Mouse (Mus musculus) kidney, postnatal 4 days (tissue): ENCODE measurements at regions not wholly inside any gene's neighbourhood (a gene's known extent, or its start where the extent isn't known, plus 50 kb on each side); places are given as distances from the start of the nearest gene placed in this dataset.
"Not testable (repeated sequence)": the region's sequence is repeated elsewhere in the genome, so short reads cannot be mapped to it uniquely, and the experiment has no call there.

Source experiments
- DNase-seq, 2 experiments: peaks; one replicate each; pipeline ENCODE4 v3.0.0; 2021; ENCODE audit warnings: mixed read lengths in 2 of 2

GRCm38 (mm10) chr14:15880146-15880545, 368.9 kb upstream of the Ngly1 start:
- DNase-seq = no peak

DNA sequence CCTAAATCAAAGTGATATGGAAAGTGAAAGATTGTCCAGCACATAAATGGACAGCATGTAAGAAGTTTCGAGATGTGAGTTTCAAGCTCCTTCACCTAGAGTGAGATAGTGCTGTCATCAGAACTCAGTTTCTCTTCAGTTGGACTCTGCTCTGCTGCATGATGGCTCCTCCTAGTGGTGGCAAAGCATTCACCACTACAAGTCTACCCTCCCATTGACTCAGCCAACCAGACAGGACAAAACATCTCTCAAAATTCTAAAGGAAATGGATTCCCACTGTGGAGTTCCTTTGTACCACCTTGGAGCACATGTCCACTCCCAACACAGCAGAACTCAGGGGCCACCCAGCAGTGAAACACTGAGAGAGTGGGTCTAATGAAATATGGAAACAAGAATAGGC, 367.8 kb upstream of the Ngly1 start:
- DNase-seq = peak; percentile 18 to 39

- no peak for DNase-seq
Observed at GRCm38 (mm10) chr14:15884641-15885340, 364.3 kb upstream of the Ngly1 start.

DNA sequence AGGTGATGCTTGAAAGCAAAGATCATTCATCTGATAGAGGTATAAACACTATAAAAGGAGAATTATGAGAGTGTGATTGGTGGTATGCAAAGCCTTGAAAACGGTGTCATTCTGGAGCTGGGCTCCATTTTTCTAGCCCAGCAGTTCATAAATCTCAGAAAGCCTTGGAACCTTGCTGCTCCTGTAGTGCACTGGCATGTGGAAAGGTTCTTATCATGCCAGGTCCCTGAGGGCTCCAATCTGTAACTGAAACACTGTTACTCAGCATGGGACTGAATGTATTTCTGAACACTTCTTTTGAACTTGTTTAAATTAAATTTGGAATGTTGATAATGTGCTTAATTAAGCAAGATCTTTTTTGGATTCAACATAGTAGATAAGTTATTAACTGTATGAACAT, 352.0 kb upstream of the Ngly1 start:
- DNase-seq = no peak

GRCm38 (mm10) chr14:15906429-15906828, 342.7 kb upstream of the Ngly1 start:
- not testable (repeated sequence) for DNase-seq

DNA sequence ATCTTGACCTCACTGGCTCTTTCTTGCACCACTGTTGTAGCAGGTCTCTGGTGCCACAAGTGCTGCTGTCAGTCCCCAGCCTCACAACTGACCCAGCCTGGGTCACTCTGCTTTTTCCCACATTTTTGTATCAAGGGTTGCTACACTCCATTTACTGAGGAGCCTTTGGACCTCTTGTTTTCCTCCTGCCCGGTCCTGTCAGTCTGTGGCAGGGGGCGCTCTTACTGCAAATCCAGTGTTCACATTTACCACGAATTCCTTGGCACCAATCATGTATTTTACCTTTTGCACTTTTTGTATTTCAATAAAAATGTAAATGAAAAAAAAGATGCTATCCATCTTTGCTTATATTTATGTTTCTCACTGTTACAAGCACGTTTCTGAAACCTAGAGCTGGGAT, 335.9 kb upstream of the Ngly1 start:
- not testable (repeated sequence) for DNase-seq

- no peak for DNase-seq
Observed at GRCm38 (mm10) chr14:15914176-15914575, 334.9 kb upstream of the Ngly1 start.

- not testable (repeated sequence) for DNase-seq
Observed at GRCm38 (mm10) chr14:15924676-15925075, 324.4 kb upstream of the Ngly1 start.

GRCm38 (mm10) chr14:15934729-15935128, 314.4 kb upstream of the Ngly1 start:
- no peak for DNase-seq

DNA sequence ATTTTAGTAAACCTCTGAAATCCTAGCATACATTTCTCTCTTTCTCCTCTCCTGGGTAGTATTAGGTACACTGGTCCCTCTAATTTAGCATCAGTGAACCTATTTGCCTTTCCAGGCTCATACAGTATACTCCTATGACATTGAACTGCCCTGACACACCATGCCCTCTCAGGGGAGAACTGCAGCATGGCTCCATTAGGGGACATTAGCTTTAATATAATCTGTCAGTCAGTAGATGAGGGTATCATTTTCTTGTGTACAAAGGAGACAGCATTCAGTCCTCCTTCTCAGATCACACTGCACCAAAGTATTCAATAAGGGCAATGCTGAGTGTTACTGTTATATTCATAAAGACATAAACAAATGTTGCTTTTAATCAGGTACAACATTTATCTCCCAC, 278.8 kb upstream of the Ngly1 start:
- DNase-seq = no peak

- no peak for DNase-seq
Observed at GRCm38 (mm10) chr14:15970767-15971166, 278.3 kb upstream of the Ngly1 start.

DNA sequence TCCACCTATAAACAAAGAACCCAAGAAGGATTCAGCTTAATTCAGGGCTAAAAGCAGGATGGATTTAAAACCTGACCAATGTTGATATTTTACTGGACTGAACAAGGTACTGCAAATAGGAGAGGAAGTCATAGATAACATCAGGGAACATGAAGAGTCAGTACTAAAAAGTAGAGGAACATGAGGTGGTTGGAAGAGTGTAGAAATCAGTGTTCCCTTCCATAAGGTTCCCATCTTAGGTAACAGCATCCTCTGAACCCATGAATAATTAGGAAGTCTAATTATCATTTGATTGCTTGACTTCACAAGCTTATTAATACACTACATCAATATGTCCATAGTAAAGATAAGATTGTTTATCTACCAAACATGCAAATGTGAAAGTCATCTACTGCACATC, 277.8 kb upstream of the Ngly1 start:
- DNase-seq = no peak

GRCm38 (mm10) chr14:15977366-15977765, 271.7 kb upstream of the Ngly1 start:
- no peak for DNase-seq

DNA sequence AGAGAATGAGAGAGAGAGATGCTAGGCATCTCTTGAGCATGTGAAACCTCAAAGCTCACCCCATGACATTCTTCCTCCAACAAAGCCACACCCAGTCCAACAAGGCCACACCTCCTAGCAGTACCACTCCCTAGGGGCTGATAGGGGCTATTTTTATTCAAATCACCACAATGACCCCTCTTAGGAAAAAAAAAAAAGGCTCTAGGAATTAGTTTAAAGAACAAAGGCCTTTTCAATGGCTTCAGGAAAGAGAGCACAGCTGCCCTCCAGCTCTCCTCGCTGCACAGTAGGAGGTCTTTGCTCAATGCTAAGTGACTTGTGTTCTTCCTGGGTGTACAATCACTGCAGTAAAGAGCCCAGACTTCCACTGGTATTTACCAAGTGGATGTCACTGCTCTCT, 270.8 kb upstream of the Ngly1 start:
- no peak for DNase-seq

- no peak for DNase-seq
Observed at GRCm38 (mm10) chr14:16005409-16005808, 243.7 kb upstream of the Ngly1 start.

GRCm38 (mm10) chr14:16006968-16007367, 242.1 kb upstream of the Ngly1 start:
- no peak for DNase-seq

- DNase-seq = no peak
Observed at GRCm38 (mm10) chr14:16009778-16010177, 239.3 kb upstream of the Ngly1 start.

DNA sequence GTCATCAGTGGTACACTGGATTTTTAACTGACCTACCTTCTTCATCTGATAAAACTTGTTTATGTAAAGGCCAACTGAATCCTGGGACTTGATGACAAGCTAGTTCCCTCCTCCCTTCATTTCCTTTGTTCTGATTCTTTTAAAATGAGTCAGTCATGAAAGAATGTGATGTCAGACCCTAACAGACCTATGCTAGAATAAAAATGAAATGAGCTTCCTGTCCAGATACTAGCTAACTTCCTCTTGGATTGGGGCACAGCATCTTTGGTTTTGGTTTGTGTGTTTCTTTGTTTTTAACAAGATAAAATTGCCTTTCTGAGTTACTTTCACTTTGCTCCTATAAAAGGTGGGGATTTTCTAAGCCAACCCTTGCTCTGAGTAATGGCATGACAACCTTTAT, 225.2 kb upstream of the Ngly1 start:
- DNase-seq = no peak

GRCm38 (mm10) chr14:16037771-16038170, 211.3 kb upstream of the Ngly1 start:
- DNase-seq = no peak

DNA sequence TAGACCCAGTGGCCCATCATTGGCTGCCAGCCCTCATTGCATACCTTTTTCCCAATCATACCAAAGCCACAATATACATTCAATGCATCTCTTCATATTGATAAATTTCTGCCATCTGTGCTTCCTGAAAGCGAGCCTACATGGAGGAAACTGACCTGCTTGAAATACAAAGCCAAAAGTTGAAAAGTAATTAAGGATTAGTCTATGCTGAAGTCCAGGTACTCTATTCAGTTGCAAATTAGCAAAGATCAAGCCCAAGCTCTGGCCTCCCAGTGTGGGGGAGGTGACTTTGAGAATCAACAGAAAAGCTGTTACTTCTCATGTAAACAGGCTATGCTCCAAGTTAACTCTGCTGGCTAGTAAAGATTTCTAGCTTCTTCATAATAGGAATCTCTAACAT, 210.7 kb upstream of the Ngly1 start:
- no peak for DNase-seq

DNA sequence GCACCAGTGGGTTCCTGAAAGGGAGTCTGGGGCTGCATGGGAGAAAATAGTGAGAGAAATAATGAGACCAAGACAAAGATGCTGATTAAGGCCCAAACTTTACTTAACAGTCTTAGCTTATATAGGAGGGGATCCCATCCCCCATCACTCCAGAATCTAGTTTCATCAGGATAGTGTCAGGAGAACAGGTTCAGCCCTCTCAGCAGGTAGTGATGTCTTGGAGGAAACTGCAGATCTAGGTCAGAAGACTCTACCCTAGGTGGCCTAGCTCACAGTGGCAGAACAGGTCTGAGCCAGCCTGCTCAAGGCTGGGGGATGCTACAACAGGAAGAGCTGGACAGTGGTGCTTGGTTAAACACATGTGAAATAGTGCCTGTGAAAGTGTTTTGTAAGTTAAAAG, 204.6 kb upstream of the Ngly1 start:
- no peak for DNase-seq

DNA sequence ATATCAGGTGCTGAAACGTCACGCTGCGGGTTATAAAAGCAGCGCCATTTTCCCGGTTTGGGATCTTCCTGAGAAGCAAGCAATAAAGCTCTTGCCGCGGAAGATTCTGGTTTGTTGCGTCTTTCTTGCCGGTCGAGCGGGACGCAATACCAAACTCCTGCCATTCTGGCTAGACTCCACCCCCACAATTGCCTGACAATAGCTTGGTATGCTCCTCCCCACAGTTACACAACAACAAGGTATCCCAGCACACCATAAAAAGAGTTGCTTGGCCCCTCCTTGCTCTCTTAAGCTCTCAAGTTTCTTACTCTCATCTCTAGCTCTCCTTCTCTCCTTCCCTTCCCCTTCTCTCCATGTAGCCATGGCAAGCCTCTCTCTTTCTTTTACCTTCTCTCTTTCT, 176.5 kb upstream of the Ngly1 start:
- DNase-seq = not testable (repeated sequence)

DNA sequence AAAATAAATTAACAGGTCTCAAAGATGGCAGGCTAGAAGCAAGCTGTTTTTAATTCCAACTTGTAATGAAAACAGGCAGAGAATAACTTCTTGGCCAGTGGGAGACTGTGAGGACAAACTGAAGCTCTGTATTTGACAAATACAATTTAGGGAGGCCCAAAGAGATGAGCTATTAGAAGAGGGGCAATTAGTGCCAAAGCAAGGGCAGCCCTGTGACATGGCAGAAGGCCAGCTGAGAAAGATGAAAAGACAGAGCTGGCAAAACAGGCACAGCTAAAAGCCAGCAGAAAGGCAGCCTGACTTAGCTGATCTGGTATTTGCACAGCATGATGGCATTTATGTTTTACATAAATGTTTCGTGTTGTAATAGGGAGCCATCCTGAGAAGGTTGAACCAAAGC, 175.0 kb upstream of the Ngly1 start:
- DNase-seq = no peak

DNA sequence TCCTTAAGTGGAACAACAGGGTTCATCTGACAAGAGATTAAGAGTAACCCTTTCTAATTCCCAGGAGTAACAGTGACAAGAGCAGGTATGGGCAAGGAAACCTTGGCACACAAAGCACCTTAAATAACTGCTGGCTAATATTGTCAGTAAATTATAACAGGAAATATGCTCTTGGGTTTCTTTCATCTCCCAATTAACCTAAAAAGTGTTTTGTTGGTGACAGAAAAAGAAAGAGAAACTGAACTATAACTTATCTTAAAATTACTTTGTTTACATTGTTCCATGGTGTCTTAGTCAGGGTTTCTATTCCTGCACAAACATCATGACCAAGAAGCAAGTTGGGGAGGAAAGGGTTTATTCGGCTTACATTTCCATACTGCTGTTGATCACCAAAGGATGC, 170.0 kb upstream of the Ngly1 start:
- no peak for DNase-seq

GRCm38 (mm10) chr14:16087231-16087630, 161.8 kb upstream of the Ngly1 start:
- not testable (repeated sequence) for DNase-seq
